Mouse (Mus musculus) erythroblast, embryonic 14.5 days (primary cell): ENCODE measurements around the gene Gdf2.

Experiments
- GATA1 ChIP-seq: IDR thresholded peaks from 2 replicates; pipeline ENCODE4 v1.6.1; 2012; ENCODE audit warnings: low read length, inconsistent platforms, mixed read lengths
- TAL1 ChIP-seq: IDR thresholded peaks from 3 replicates; pipeline ENCODE4 v1.6.1; 2012; ENCODE audit warnings: low read length, inconsistent platforms, mixed read lengths

DNA sequence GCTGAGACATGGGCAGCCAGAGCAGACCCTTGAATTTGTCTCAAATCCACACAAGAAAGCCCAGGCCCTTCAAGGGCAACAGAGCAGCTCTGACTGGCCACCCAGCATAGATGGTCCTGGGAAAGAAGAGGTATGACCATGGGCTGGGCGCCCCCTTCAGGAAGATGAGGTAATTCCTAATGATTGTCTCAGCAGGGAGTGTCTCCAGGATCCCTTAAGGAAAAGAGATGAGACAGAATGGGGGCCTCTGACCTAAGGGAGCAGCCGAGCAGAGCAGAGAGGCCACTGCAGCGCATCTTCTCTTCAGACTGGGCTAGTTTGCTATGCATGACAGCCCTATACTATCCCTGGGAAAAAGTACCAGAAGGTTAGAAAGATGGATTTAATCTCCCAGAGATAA lies 27.1 kb upstream of the Gdf2 start:
- TF ChIP-seq GATA1 (no peak), TAL1 (no peak)
